Mouse (Mus musculus): Measurements from ENCODE around the gene A4galt. TPM values are rescaled to one million over a fixed set of nuclear protein-coding genes. Genes with fewer than 3 reads are reported as not detected.

A4galt gene
- 1.8 and 4.2 TPM in 2 replicates for polyA plus RNA-seq (2012; rRNA removed)

- DNase-seq (ENCODE audit: low read depth), result no peak
- no peak for TF ChIP-seq CTCF (IDR thresholded peaks at IDR 0.05; ENCODE audit: borderline replicate concordance, extremely low read depth, insufficient read depth, insufficient read length)
- no peak for TF ChIP-seq POLR2A (IDR thresholded peaks at IDR 0.05; ENCODE audit: borderline replicate concordance, extremely low read depth, insufficient read depth, insufficient read length, poor library complexity, severe bottlenecking)
Observed at GRCm38 (mm10) chr15:83251176-83252004, at the start of gene A4galt. TSS of gene A4galt (minus strand) at chr15:83251774.

GRCm38 (mm10) chr15:83299916-83300582, 48.5 kb upstream of the A4galt start:
- TF ChIP-seq POLR2A (IDR thresholded peaks at IDR 0.05; ENCODE audit: borderline replicate concordance, extremely low read depth, insufficient read depth, insufficient read length, poor library complexity, severe bottlenecking) (no peak), CTCF (IDR thresholded peaks at IDR 0.05; ENCODE audit: borderline replicate concordance, extremely low read depth, insufficient read depth, insufficient read length) (no peak)
- no peak for DNase-seq (ENCODE audit: low read depth)

- no peak for TF ChIP-seq CTCF (IDR thresholded peaks at IDR 0.05; ENCODE audit: borderline replicate concordance, extremely low read depth, insufficient read depth, insufficient read length)
- no peak for TF ChIP-seq POLR2A (IDR thresholded peaks at IDR 0.05; ENCODE audit: borderline replicate concordance, extremely low read depth, insufficient read depth, insufficient read length, poor library complexity, severe bottlenecking)
- no peak for DNase-seq (ENCODE audit: low read depth)
Observed at GRCm38 (mm10) chr15:83299450-83299849, 47.9 kb upstream of the A4galt start.

GRCm38 (mm10) chr15:83298810-83299209, 47.2 kb upstream of the A4galt start:
- TF ChIP-seq POLR2A (IDR thresholded peaks at IDR 0.05; ENCODE audit: borderline replicate concordance, extremely low read depth, insufficient read depth, insufficient read length, poor library complexity, severe bottlenecking) (no peak), CTCF (IDR thresholded peaks at IDR 0.05; ENCODE audit: borderline replicate concordance, extremely low read depth, insufficient read depth, insufficient read length) (no peak)
- no peak for DNase-seq (ENCODE audit: low read depth)

GRCm38 (mm10) chr15:83298313-83298712, 46.7 kb upstream of the A4galt start:
- peak; percentile 26; the same call in 1 of the 2 replicates for TF ChIP-seq CTCF (IDR thresholded peaks at IDR 0.05; ENCODE audit: borderline replicate concordance, extremely low read depth, insufficient read depth, insufficient read length)
- TF ChIP-seq POLR2A (IDR thresholded peaks at IDR 0.05; ENCODE audit: borderline replicate concordance, extremely low read depth, insufficient read depth, insufficient read length, poor library complexity, severe bottlenecking), result no peak
- no peak for DNase-seq (ENCODE audit: low read depth)

GRCm38 (mm10) chr15:83296771-83297311, 45.3 kb upstream of the A4galt start:
- TF ChIP-seq POLR2A (IDR thresholded peaks at IDR 0.05; ENCODE audit: borderline replicate concordance, extremely low read depth, insufficient read depth, insufficient read length, poor library complexity, severe bottlenecking) (no peak), CTCF (IDR thresholded peaks at IDR 0.05; ENCODE audit: borderline replicate concordance, extremely low read depth, insufficient read depth, insufficient read length) (no peak)
- no peak for DNase-seq (ENCODE audit: low read depth)

- DNase-seq (ENCODE audit: low read depth), result no peak
- TF ChIP-seq POLR2A (IDR thresholded peaks at IDR 0.05; ENCODE audit: borderline replicate concordance, extremely low read depth, insufficient read depth, insufficient read length, poor library complexity, severe bottlenecking) (no peak), CTCF (IDR thresholded peaks at IDR 0.05; ENCODE audit: borderline replicate concordance, extremely low read depth, insufficient read depth, insufficient read length) (no peak)
Observed at GRCm38 (mm10) chr15:83296050-83296449, 44.5 kb upstream of the A4galt start.

- TF ChIP-seq CTCF (IDR thresholded peaks at IDR 0.05; ENCODE audit: borderline replicate concordance, extremely low read depth, insufficient read depth, insufficient read length) (no peak), POLR2A (IDR thresholded peaks at IDR 0.05; ENCODE audit: borderline replicate concordance, extremely low read depth, insufficient read depth, insufficient read length, poor library complexity, severe bottlenecking) (no peak)
- no peak for DNase-seq (ENCODE audit: low read depth)
Observed at GRCm38 (mm10) chr15:83294954-83295353, 43.4 kb upstream of the A4galt start.

GRCm38 (mm10) chr15:83293706-83294645, 42.4 kb upstream of the A4galt start:
- DNase-seq (ENCODE audit: low read depth), result peak; percentile 46
- TF ChIP-seq CTCF (IDR thresholded peaks at IDR 0.05; ENCODE audit: borderline replicate concordance, extremely low read depth, insufficient read depth, insufficient read length), result no peak
- no peak for TF ChIP-seq POLR2A (IDR thresholded peaks at IDR 0.05; ENCODE audit: borderline replicate concordance, extremely low read depth, insufficient read depth, insufficient read length, poor library complexity, severe bottlenecking)

GRCm38 (mm10) chr15:83293144-83293543, 41.6 kb upstream of the A4galt start:
- TF ChIP-seq CTCF (IDR thresholded peaks at IDR 0.05; ENCODE audit: borderline replicate concordance, extremely low read depth, insufficient read depth, insufficient read length) (no peak), POLR2A (IDR thresholded peaks at IDR 0.05; ENCODE audit: borderline replicate concordance, extremely low read depth, insufficient read depth, insufficient read length, poor library complexity, severe bottlenecking) (no peak)

More at GRCm38 (mm10) chr15:83293144-83293543, 41.6 kb upstream of the A4galt start:
- no peak for DNase-seq (ENCODE audit: low read depth)

All from brain, embryonic 14.5 days (tissue).